Mouse (Mus musculus): ENCODE data around the gene Agrp.
A peak's percentile ranks its signal among the peaks of the same experiment; 100 is the strongest.
"Not testable (repeated sequence)": the region's sequence is repeated elsewhere in the genome, so short reads cannot be mapped to it uniquely, and the experiment has no call there.

Agrp gene

GRCm38 (mm10) chr8:105622421-105622920, 14.7 kb downstream of the Agrp start:
- peak; percentile 93 to 96 for DNase-seq (ENCODE audit: low spot score in 2 of 2)

DNA sequence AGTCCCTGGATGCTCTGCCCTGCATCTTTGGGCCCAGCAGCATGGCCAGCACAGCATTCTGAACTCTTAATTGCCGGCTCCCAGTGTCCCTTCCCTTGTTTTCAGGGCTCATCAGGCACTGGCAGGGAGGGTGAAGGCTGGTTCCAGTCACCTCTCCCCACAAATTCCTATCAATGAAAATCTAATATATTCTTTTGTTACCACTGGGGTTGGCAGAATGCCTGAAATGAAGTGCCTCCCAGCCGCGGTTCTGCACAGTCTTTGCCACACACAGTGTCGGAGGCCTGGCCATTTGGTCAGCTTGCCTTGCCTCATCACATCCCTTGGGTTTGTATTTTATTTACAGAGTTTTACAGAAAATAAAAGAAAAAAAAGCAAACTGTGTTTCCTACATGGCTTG, 15.4 kb downstream of the Agrp start:
- no peak for DNase-seq (ENCODE audit: low spot score in 2 of 2)

DNA sequence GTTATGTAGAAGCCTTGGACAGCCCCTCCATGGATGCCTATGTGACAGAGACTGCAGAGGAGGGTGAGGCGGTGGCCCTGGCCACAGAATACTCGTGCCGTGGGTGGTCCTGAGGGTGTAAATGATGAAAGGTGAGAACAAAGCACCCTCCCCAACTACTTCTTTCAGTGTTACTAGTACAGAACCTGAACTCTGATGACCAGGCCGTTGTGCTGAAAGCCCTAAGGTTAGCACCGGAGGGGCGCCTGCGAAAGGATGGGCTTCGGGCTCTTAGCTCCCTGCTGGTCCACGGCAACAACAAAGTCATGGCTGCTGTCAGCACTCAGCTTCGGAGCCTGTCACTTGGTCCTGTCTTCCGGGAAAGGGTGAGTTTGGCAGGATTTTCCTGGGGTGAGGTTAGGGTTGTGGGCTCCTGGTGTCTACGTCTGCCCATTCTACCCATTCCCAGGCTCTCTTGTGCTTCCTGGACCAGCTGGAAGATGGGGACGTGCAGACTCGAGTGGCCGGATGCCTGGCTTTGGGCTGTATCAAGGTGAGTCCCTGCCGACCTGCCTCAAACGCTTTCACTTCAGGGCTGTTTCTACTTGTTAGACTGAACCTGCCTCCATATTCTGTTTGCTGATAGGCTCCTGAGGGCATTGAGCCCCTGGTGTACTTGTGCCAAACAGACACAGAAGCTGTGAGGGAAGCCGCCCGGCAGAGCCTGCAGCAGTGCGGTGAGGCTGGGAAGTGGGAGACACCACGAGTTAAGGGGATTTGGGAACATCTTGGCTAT, 16.1 kb downstream of the Agrp start:
- no peak for DNase-seq (ENCODE audit: low spot score in 2 of 2)

GRCm38 (mm10) chr8:105620211-105620610, 17.0 kb downstream of the Agrp start:
- no peak for DNase-seq (ENCODE audit: low spot score in 2 of 2)

DNA sequence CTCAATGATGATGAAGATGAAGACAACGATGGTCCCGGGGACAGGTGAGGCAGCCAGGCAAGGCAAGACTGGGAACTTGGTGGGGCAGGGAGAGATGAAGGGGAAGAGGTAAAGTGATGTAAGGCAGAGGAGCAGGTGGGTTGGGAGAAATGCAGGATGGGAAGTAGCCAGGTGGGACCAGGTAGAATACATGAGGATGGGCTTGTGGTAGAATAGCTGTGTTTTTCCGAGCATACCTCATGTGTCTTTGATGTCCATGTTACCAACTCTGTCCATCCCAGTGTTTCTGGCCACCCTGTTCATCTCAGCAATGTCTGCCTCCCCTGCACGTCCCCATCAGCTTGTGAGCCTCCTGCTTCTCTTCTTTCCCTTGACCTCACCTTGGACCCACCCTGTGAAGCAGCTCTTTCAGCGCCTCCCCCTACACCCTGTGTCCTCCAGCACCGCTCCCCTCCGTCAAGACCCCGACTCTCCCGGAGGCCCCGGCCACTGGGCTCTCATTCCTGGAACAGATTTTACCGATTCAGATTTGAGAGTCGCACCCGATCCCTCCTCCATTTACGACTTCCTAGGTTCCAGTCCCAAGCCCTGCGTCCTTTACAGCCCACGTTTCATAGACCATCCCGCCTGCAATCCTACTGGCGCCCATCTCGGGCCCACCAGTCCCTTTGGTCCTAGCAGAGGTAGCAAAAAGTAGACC, 18.2 kb downstream of the Agrp start:
- no peak for DNase-seq (ENCODE audit: low spot score in 2 of 2)

DNA sequence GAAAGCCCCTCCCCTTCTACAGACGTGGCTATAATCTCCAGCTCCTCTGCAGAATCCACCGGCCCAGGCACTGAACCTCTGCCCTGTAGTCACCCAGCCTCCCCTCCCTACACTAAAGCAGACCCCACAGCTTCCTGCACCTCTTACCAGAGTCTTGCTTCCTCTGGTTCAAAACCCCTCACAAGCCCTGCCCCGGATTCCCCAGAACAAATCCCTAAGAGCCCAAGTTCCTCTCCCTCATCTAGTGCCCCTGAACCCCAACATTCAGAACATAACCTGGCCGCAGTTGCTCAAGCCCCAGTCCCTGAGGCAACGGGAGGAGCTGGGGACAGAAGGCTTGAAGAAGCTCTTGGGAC, 18.9 kb downstream of the Agrp start:
- no peak for DNase-seq (ENCODE audit: low spot score in 2 of 2)

- DNase-seq (ENCODE audit: low spot score in 2 of 2), result no peak
Measured at GRCm38 (mm10) chr8:105617451-105618278, 19.5 kb downstream of the Agrp start.

GRCm38 (mm10) chr8:105615942-105616341, 21.3 kb downstream of the Agrp start:
- no peak for DNase-seq (ENCODE audit: low spot score in 2 of 2)

DNA sequence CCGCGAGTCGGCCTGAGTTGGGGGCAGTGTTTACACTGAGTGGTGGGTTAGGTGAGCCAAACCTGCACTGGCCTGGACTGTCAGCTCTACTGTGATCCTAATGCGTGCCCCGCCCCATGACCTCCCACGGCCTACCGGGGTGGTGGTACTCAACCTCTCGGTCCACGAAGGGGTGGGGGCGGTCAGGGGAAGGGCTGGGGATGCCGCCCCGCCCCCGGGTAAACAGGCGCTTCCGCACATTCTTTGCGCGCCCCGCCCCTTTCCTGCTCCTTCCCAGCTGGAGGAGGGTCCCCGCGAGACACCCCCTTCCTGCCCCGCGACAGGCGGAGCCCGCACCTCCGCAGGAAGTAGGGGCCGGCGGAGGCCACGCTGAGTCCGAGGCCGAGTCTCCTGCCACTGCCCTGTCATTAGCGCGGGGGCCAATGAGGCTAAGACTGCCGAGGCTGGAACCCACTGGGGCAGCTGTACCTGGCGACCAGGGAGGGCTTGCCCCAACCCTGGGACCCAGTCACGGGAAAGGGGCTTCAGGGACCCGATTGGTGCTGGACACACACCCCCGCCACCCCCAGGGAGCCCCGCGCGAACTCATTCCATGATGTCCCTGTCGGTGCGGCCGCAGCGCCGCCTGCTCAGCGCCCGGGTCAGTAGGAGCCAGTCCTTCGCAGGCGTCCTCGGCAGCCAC, 23.2 kb downstream of the Agrp start:
- peak in 1 of 2 experiments; percentile 34 for DNase-seq (ENCODE audit: low spot score in 2 of 2)

GRCm38 (mm10) chr8:105613037-105613436, 24.2 kb downstream of the Agrp start:
- DNase-seq (ENCODE audit: low spot score in 2 of 2), result no peak

GRCm38 (mm10) chr8:105611836-105612235, 25.4 kb downstream of the Agrp start:
- DNase-seq (ENCODE audit: low spot score in 2 of 2), result no peak

GRCm38 (mm10) chr8:105609771-105610170, 27.4 kb downstream of the Agrp start:
- DNase-seq (ENCODE audit: low spot score in 2 of 2), result no peak

DNA sequence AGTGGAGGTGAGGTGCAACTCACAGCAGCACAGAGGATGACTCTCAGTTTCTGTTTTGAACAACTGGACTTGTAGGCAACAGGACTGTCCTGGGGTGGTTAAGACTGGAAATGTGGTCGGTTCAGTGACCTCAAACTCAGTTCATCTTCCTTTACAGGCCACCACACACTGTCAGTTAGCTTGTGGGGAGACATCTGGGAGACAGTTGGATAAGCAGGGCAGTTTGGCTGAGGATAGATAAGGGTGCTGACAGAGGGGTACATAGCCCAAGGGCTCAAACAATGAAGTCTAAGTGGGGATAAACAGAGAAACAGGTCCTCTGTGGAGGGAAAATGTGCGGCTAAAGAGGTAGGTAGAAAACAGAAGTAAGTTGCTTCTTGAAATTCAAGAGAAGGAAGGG, 27.8 kb downstream of the Agrp start:
- no peak for DNase-seq (ENCODE audit: low spot score in 2 of 2)

DNA sequence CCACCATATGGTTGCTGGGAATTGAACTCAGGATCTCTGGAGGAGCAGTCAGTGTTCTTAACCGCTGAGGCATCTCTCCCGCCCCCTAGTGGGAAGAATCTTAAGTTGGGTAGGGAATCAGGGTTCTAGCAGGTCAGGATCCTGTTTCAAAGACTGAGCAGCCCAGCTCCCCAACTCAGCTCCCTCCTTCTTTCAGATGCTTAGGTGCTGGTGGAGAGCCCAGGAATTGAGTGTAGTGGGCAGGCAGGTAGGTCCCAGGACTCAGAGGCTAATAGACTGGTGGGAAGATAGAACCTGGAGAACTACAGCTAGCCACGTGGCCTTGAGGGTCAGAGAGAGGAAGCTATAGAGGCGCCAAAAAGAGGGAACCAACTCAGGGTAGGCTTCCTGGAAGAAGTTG, 29.5 kb downstream of the Agrp start:
- DNase-seq (ENCODE audit: low spot score in 2 of 2), result peak in 1 of 2 experiments; percentile 56

DNA sequence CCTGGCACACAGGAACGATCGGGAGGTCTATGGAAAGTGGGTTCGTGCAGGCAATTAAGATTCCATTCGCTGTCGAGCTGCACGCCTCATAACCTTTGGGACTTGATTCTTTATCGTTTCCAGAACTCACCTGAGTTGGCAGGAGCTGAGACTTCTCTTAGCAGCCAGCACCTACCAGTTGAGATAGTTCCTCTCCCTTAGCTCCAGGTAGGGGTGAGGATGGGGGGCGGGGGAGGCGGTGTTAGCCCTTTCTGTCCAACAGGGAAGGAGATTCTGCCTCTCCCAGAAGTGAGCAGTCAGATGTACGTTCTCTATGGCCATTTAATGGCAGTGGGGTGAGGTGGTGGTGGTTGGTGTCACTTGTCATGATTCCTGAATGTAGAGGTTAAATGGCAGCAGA, 30.1 kb downstream of the Agrp start:
- DNase-seq (ENCODE audit: low spot score in 2 of 2), result no peak

GRCm38 (mm10) chr8:105606189-105607023, 30.8 kb downstream of the Agrp start:
- DNase-seq (ENCODE audit: low spot score in 2 of 2), result peak in 1 of 2 experiments; percentile 54

- peak; percentile 38 to 48 for DNase-seq (ENCODE audit: low spot score in 2 of 2)
Measured at GRCm38 (mm10) chr8:105605491-105606188, 31.6 kb downstream of the Agrp start.

DNA sequence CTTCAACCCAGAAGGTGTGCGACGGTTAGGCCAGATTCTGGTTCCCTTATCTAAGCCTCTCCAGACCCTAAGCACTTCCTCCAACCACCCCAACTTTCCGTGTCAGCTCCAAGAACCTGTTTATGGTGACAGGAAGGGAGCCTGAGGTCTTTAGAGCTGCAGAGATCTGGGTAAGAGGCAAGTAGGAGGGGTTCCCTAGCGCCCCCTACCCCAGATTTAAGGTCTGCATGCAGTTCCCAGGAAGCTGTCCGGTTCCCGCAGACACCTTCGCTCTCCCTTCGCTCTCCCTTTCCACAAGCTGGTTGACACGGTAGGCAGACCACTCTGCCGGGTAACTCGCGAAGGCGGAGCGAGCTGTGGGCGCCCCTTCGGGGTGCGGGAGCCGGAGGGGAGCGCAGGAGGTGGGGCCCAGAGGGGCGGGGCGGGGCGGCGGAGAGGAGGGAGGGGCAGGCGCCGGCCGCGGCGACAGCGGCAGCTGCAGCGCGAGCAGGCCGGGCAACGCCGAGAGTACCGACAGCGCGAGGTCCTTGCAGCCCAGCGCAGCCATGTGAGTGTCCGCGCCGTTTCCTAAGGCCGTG, 32.3 kb downstream of the Agrp start, which contains the start of gene Ripor1:
Ripor1 (plus strand) TSS at position 452 of the 578 bp plus-strand sequence.
- peak; percentile 61 to 69 for DNase-seq (ENCODE audit: low spot score in 2 of 2)

DNA sequence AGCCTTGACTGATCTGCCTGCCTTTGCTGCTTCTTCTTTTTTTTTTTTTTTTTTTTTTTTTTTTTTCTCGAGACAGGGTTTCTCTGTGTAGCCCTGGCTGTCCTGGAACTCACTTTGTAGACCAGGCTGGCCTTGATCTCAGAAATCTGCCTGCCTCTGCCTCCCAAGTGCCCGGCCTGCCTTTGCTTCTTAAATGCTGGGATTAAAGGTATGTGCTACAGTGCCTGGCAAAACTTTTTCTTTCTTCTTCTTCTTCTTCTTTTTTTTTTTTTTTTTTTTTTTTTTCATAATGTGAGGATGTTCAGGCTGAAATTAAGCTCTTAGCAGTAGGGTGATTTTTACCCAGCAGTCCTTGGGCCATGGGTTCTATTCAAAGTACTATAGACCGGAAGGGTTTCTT, 34.7 kb downstream of the Agrp start:
- DNase-seq (ENCODE audit: low spot score in 2 of 2), result not testable (repeated sequence)

GRCm38 (mm10) chr8:105601301-105601700, 35.9 kb downstream of the Agrp start:
- DNase-seq (ENCODE audit: low spot score in 2 of 2), result no peak

Data from spleen, postnatal 14 days (tissue).